Mouse (Mus musculus) MEL (cell line): ENCODE data around the gene Ubiad1. TPM values are rescaled to one million over a fixed set of nuclear protein-coding genes. Genes with fewer than 3 reads are reported as not detected.

Source experiments
- DNase-seq: peaks from one replicate; pipeline ENCODE4 v3.0.0; 2011; ENCODE audit warnings: low read depth, low spot score
- H3K27ac ChIP-seq: 2 replicates; pipeline ENCODE4 v1.5.1; 2012; ENCODE audit warnings: low read depth, mild to moderate bottlenecking, control low read depth, low read length, moderate library complexity; ENCODE audit not compliant: control insufficient read depth
- H3K27me3 ChIP-seq, 2 experiments: fragments of 150-350 bp in 1 of 2; sonication (generic) in 1 of 2; 2 replicates each; pipeline ENCODE4 v1.6.1; 2012; ENCODE audit warnings: low read length in 2 of 2, mild to moderate bottlenecking in 2 of 2, improper control_type of control experiment in 1 of 2, moderate library complexity in 1 of 2; ENCODE audit not compliant: insufficient read depth in 2 of 2, control insufficient read depth in 1 of 2
- H3K36me3 ChIP-seq, 2 experiments: 2 replicates each; pipeline ENCODE4 v1.6.1; 2012 to 2014; ENCODE audit warnings: low read length in 2 of 2, improper control_type of control experiment in 1 of 2, inconsistent platforms in 1 of 2, mild to moderate bottlenecking in 1 of 2; ENCODE audit not compliant: insufficient read depth in 2 of 2, control insufficient read depth in 1 of 2
- H3K4me1 ChIP-seq, 2 experiments: fragments of 150-350 bp in 1 of 2; sonication (generic) in 1 of 2; 2 replicates each; pipeline ENCODE4 v1.6.1; 2012; ENCODE audit warnings: low read length in 2 of 2, improper control_type of control experiment in 1 of 2, mild to moderate bottlenecking in 1 of 2; ENCODE audit not compliant: insufficient read depth in 2 of 2, control insufficient read depth in 1 of 2
- H3K4me3 ChIP-seq, 2 experiments: fragments of 150-350 bp in 1 of 2; sonication (generic) in 1 of 2; 2 replicates each; pipeline ENCODE4 v1.5.1; 2012; ENCODE audit warnings: low read depth in 2 of 2, low read length in 2 of 2, mild to moderate bottlenecking in 2 of 2, moderate library complexity in 2 of 2, control low read depth in 1 of 2, improper control_type of control experiment in 1 of 2; ENCODE audit not compliant: control insufficient read depth in 1 of 2, insufficient read depth in 1 of 2
- H3K79me2 ChIP-seq: 2 replicates; pipeline ENCODE4 v1.6.1; 2012; ENCODE audit warnings: mild to moderate bottlenecking, low read length, moderate library complexity; ENCODE audit not compliant: control insufficient read depth, poor library complexity, insufficient read depth
- H3K9ac ChIP-seq: 2 replicates; pipeline ENCODE4 v1.6.1; 2012; ENCODE audit warnings: low read depth, mild to moderate bottlenecking, control low read depth, low read length, moderate library complexity; ENCODE audit not compliant: control insufficient read depth, poor library complexity, severe bottlenecking
- H3K9me3 ChIP-seq: fragments of 150-350 bp; sonication (generic); replicated peaks from 2 replicates; pipeline ENCODE4 v1.6.1; 2012; ENCODE audit warnings: mild to moderate bottlenecking, low read length, improper control_type of control experiment, moderate library complexity; ENCODE audit not compliant: insufficient read depth
- BHLHE40 ChIP-seq: IDR thresholded peaks from 2 replicates; pipeline ENCODE4 v1.6.1; 2012; ENCODE audit warnings: low read depth, mild to moderate bottlenecking, inconsistent platforms, low read length, improper control_type of control experiment, borderline replicate concordance
- E2F4 ChIP-seq: IDR thresholded peaks from 2 replicates; pipeline ENCODE4 v1.6.1; 2011; ENCODE audit warnings: low read depth, low read length, improper control_type of control experiment, borderline replicate concordance
- ELF1 ChIP-seq: IDR thresholded peaks from 2 replicates; pipeline ENCODE4 v1.6.1; 2014; ENCODE audit warnings: low read depth, mild to moderate bottlenecking, inconsistent platforms, low read length, improper control_type of control experiment, moderate library complexity
- EP300 ChIP-seq, 2 experiments: IDR thresholded peaks; 2 replicates each; pipeline ENCODE4 v1.6.1; 2011; ENCODE audit warnings: improper control_type of control experiment in 2 of 2, low read length in 2 of 2, low read depth in 1 of 2, mild to moderate bottlenecking in 1 of 2
- ETS1 ChIP-seq: IDR thresholded peaks from 2 replicates; pipeline ENCODE4 v1.6.1; 2012; ENCODE audit warnings: low read depth, mild to moderate bottlenecking, inconsistent platforms, low read length, improper control_type of control experiment, moderate library complexity
- GABPA ChIP-seq: IDR thresholded peaks from 2 replicates; pipeline ENCODE4 v1.6.1; 2012; ENCODE audit warnings: low read depth, mild to moderate bottlenecking, inconsistent platforms, low read length, improper control_type of control experiment, moderate library complexity
- GATA1 ChIP-seq: IDR thresholded peaks from 2 replicates; pipeline ENCODE4 v1.6.1; 2011; ENCODE audit warnings: low read depth, low read length, improper control_type of control experiment
- HCFC1 ChIP-seq: IDR thresholded peaks from 2 replicates; pipeline ENCODE4 v1.6.1; 2012; ENCODE audit warnings: low read depth, mild to moderate bottlenecking, inconsistent platforms, low read length, improper control_type of control experiment, moderate library complexity
- MAFK ChIP-seq: IDR thresholded peaks from 2 replicates; pipeline ENCODE4 v1.6.1; 2011; ENCODE audit warnings: low read depth, mild to moderate bottlenecking, low read length, improper control_type of control experiment, borderline replicate concordance
- MAZ ChIP-seq: IDR thresholded peaks from 2 replicates; pipeline ENCODE4 v1.6.1; 2012; ENCODE audit warnings: low read depth, mild to moderate bottlenecking, inconsistent platforms, low read length, improper control_type of control experiment
- MEF2A ChIP-seq: IDR thresholded peaks from 2 replicates; pipeline ENCODE4 v1.6.1; 2014; ENCODE audit warnings: low read depth, mild to moderate bottlenecking, inconsistent platforms, low read length, improper control_type of control experiment; ENCODE audit not compliant: poor library complexity, insufficient replicate concordance, severe bottlenecking; ENCODE audit errors: extremely low read depth
- MYB ChIP-seq: IDR thresholded peaks from 2 replicates; pipeline ENCODE4 v1.6.1; 2011; ENCODE audit warnings: mild to moderate bottlenecking, low read depth, low read length, improper control_type of control experiment
- MYC ChIP-seq: IDR thresholded peaks from 2 replicates; pipeline ENCODE4 v1.6.1; 2011; ENCODE audit warnings: low read depth, mild to moderate bottlenecking, low read length, improper control_type of control experiment, moderate library complexity
- NELFE ChIP-seq: IDR thresholded peaks from 2 replicates; pipeline ENCODE4 v1.6.1; 2011; ENCODE audit warnings: low read depth, low read length, improper control_type of control experiment
- NRF1 ChIP-seq: IDR thresholded peaks from 2 replicates; pipeline ENCODE4 v1.6.1; 2014; ENCODE audit warnings: low read depth, mild to moderate bottlenecking, inconsistent platforms, low read length, improper control_type of control experiment, moderate library complexity; ENCODE audit not compliant: poor library complexity, insufficient read depth, severe bottlenecking
- POLR2AphosphoS5 ChIP-seq: IDR thresholded peaks from 2 replicates; pipeline ENCODE4 v1.6.1; 2012; ENCODE audit warnings: low read depth, borderline replicate concordance, mild to moderate bottlenecking, inconsistent platforms, low read length, moderate library complexity, mixed read lengths
- RAD21 ChIP-seq: IDR thresholded peaks from 2 replicates; pipeline ENCODE4 v1.6.1; 2011; ENCODE audit warnings: mild to moderate bottlenecking, low read depth, low read length, improper control_type of control experiment
- RCOR1 ChIP-seq: IDR thresholded peaks from 2 replicates; pipeline ENCODE4 v1.6.1; 2012; ENCODE audit warnings: low read depth, mild to moderate bottlenecking, inconsistent platforms, low read length, improper control_type of control experiment
- SIN3A ChIP-seq: IDR thresholded peaks from 2 replicates; pipeline ENCODE4 v1.6.1; 2012; ENCODE audit warnings: low read length, improper control_type of control experiment, inconsistent platforms
- TBP ChIP-seq: IDR thresholded peaks from 2 replicates; pipeline ENCODE4 v1.8.0; 2011; ENCODE audit warnings: low read depth, low read length, improper control_type of control experiment
- UBTF ChIP-seq: IDR thresholded peaks from 2 replicates; pipeline ENCODE4 v1.6.1; 2012; ENCODE audit warnings: low read depth, mild to moderate bottlenecking, inconsistent platforms, low read length, improper control_type of control experiment, moderate library complexity, borderline replicate concordance; ENCODE audit not compliant: insufficient read depth
- USF1 ChIP-seq: IDR thresholded peaks from 2 replicates; pipeline ENCODE4 v1.6.1; 2014; ENCODE audit warnings: low read depth, mild to moderate bottlenecking, inconsistent platforms, low read length, improper control_type of control experiment, moderate library complexity
- ZC3H11A ChIP-seq: IDR thresholded peaks from 2 replicates; pipeline ENCODE4 v1.6.1; 2012; ENCODE audit warnings: low read depth, mild to moderate bottlenecking, inconsistent platforms, low read length, improper control_type of control experiment
- ZKSCAN1 ChIP-seq: IDR thresholded peaks from 2 replicates; pipeline ENCODE4 v1.6.1; 2012; ENCODE audit warnings: low read depth, mild to moderate bottlenecking, inconsistent platforms, low read length, improper control_type of control experiment, moderate library complexity
- ZNF384 ChIP-seq: IDR thresholded peaks from 2 replicates; pipeline ENCODE4 v1.6.1; 2012; ENCODE audit warnings: low read depth, mild to moderate bottlenecking, inconsistent platforms, low read length, improper control_type of control experiment
- polyA plus RNA-seq, 2 experiments: library from polyadenylated mRNA; stranded (reverse) in 1 of 2; unstranded in 1 of 2; fragments of >175 nt in 1 of 2; fragments of >200 nt in 1 of 2; gene quantifications; 2 replicates each; pipeline versions ENCODE4 v1.2.1 to v1.2.4; 2012; ENCODE audit warnings: low replicate concordance in 2 of 2, low read depth in 1 of 2; ENCODE audit not compliant: insufficient read length in 2 of 2, insufficient read depth in 1 of 2, missing spikeins in 1 of 2
- total RNA-seq: library from RNA; depleted of rRNA; stranded (reverse); fragments of 300-350 nt; gene quantifications from 2 replicates; pipeline ENCODE4 v1.2.3, GENCODE M21; 2012

Ubiad1 gene
- total and polyA plus RNA-seq, 3 experiments: 19.4 to 24.3 TPM; not detected in 1

DNA sequence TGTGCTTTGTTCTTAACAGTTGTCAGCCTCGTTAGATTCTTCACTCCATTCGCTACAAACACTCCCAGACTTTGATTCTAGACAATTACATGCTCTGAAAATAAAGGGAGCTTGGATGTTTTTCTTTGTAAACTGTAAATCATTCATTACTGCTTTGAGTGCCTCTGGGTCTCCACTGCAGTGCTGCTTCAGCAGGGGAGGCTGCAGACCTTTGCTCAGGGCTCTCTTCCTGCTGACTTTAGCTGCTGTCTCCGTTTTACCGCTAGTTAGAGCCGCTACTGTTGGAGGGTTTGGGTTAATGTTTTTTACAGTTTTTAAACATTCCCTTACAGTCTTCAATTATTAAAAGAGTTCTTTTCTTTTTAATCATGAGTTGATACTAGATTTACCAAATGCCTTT lies 28.9 kb upstream of the Ubiad1 start:
- Histone ChIP-seq H3K27me3 (no peaks in the 10 kb centered on the region), H3K9ac (no peak overlapping the region), H3K36me3 (no peaks in the 10 kb centered on the region; a peak in 1 of 4 replicates), H3K4me1 (no peaks in the 10 kb centered on the region), H3K4me3 (no peak overlapping the region), H3K79me2 (no peaks in the 10 kb centered on the region), H3K27ac (no peak overlapping the region)
- no peak for DNase-seq
- no peak for TF ChIP-seq GATA1
- TF ChIP-seq BHLHE40: no peak
- TF ChIP-seq EP300 (IDR thresholded peaks at IDR 0.05; ENCODE audit: low read depth in 1 of 2, low read length in 2 of 2): no peak
- TF ChIP-seq NELFE: no peak
- TF ChIP-seq MEF2A: no peak
- no peak for TF ChIP-seq UBTF
- no peak for TF ChIP-seq ZNF384
- TF ChIP-seq RCOR1: no peak
- TF ChIP-seq ZC3H11A: no peak
- TF ChIP-seq ETS1: no peak
- no peak for TF ChIP-seq RAD21
- TF ChIP-seq TBP: no peak
- TF ChIP-seq MYC: no peak
- TF ChIP-seq MAZ: no peak
- TF ChIP-seq ZKSCAN1: no peak
- TF ChIP-seq ELF1: no peak
- TF ChIP-seq NRF1: no peak
- TF ChIP-seq, all 39 proteins: peak for 0
- no peaks in the 10 kb centered on the region for H3K9me3 ChIP-seq

DNA sequence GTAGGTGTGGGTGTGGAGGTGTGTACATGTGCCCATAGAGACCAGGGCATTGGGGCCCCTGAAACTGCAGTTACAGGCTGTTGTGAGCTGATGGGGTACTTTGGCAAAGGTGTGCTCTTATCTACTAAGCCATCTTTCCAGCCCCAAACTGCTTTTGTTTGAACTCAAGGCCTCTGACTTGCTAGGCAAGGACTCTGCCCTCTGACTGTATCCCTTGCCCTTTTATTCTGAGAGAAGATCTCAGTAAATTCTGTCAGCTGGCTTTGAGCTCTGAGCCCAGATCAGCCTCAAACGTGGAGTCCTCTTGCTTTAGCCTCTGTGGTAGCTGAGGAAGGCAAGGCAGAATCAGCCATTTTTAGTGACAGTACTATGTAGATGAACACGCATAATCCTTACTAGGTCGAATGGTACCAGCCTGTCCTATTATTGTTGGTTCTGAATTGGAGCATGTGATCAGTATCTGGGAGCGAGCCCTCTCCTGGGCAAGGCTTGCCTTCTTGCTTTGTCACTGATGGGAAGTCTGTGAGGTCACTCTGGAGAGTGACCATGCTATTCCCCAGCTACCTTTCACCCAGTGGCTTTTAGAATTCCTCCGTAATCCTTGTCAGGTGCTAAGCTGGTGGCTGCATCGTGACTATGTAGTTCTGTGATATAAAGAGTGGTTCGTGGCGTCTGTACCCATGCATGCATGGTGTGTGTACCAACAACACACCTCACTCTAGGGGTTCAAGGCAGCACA lies 28.0 kb upstream of the Ubiad1 start:
- no peaks in the 10 kb centered on the region; a peak in 1 of 4 replicates for H3K36me3 ChIP-seq

More for the DNA sequence above, 28.0 kb upstream of the Ubiad1 start:
- Histone ChIP-seq H3K4me3 (no peak overlapping the region), H3K9ac (no peak overlapping the region), H3K27ac (no peak overlapping the region), H3K9me3 (no peaks in the 10 kb centered on the region), H3K4me1 (no peaks in the 10 kb centered on the region), H3K79me2 (no peaks in the 10 kb centered on the region), H3K27me3 (no peaks in the 10 kb centered on the region)
- no peak for TF ChIP-seq BHLHE40
- no peak for TF ChIP-seq HCFC1
- TF ChIP-seq USF1: no peak
- TF ChIP-seq SIN3A: no peak
- TF ChIP-seq UBTF: no peak
- no peak for TF ChIP-seq MAFK
- no peak for TF ChIP-seq RAD21
- no peak for TF ChIP-seq RCOR1
- no peak for TF ChIP-seq ZKSCAN1
- TF ChIP-seq ETS1: no peak
- TF ChIP-seq TBP: no peak
- no peak for TF ChIP-seq MYB
- TF ChIP-seq E2F4: no peak
- no peak for TF ChIP-seq GABPA
- TF ChIP-seq POLR2AphosphoS5: no peak
- DNase-seq: no peak
